Mouse (Mus musculus): ENCODE data around the gene Nsmce1.

Nsmce1 gene

DNA sequence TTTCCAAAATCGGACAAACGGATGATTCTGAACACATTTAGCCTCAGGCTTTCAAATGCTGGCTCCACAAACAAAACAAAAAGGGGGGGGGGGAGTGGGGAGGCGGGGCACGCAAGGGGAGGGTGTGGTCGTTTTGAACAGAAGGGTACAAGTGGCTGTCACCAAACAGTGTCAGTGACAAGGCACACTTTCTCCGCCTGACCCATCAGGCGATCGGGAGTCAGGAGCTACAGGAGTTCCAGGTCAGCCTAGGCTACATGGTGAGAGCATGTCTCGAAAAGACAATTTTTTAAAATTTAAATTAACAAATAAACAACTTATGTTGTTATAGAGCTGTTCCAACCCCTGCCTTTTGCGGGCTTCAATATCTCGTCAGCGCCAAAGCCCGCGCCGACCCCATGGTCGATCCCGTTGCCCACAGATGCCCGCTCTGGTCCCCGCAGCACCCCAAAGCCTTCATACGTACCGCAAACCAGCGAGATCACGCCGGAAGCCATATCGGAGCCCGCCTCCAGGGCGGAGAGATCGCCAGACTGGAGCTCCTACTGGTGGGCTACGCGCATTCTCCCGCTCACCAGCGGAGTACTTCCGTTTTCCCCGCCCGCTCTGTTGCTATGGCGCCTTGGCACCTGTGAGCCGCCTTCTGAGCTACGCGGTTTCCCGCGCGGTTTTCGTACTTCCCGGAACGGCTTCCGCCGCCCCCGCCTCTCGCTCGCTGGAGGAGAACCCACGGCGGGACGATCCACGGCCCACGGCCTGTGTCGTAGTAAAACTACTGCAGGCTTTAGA lies at the start of gene Nsmce1:
TSS of gene Nsmce1 (minus strand) at position 650 of the 789 bp plus-strand sequence.
- DNase-seq (ENCODE audit: low read depth) = peak; percentile 93

DNA sequence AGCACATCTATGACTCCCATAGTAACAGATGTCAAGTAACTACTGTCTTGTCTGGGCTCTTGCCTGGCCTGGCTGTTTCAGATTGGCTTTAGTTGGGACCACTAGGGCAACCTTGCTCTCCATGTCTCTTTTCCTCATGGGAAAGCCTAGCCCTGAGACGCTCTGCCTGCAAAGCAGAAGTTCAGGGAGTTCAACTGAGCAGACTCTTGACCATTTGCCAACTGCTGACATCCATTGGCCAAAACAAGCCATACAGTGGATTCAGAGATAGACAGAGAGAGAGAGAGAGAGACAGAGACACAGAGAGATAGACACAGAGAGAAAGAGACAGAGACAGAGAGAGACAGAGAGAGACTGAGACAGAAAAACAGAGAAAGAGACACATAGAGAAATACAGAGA lies 49.6 kb upstream of the Nsmce1 start:
- no peak for DNase-seq (ENCODE audit: low read depth)

DNA sequence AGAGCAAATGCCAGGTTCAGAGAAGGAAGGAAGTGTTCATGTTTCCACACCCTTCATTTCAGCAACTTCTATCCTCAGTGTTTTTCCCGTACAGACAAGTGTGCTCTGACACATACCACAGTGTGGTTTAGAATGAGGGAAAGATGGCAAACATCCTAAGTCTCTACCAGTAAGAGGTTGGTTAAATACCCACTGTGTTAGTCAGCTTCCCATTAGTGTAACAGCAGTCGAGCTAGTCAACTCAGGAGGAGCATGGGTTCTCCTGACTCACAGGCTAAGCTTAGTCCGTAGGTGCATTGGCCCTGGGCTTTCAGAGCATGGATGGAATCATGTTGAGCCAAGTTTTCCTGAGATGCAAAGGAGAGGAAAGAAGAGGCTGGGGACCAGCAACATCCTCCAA lies 48.0 kb upstream of the Nsmce1 start:
- no peak for DNase-seq (ENCODE audit: low read depth)

DNA sequence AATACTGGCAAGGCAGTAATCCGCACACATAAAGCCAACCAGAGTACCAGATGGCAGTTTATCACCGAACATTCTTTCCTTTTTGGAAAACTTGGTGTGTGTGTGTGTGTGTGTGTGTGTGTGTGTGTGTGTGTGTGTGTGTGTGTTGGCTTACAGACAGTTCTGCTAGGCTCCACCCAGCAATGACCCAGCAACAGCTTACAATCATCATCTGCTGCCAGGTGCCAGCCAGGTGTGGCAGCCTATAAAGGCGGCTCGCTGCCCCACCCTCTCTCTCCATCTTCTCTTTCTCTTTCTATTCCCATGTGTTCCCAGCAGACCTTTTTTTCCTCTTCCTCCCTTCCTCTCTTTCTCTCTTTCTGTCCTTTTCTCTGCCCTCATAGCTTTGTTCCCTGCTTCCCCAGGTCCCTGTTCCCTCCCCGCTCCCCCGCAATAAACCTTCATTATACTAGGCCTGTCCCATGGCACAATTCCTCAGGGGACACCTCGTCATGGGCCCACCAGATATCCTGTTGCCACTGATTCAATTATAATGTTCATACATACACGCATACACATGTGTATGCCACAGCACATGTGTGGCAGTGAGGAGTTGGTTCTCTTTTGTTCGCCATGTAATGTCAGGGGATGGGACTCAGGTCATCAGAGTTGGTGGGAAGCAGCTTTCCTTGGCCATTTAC lies 36.6 kb upstream of the Nsmce1 start:
- no peak for DNase-seq (ENCODE audit: low read depth)

DNA sequence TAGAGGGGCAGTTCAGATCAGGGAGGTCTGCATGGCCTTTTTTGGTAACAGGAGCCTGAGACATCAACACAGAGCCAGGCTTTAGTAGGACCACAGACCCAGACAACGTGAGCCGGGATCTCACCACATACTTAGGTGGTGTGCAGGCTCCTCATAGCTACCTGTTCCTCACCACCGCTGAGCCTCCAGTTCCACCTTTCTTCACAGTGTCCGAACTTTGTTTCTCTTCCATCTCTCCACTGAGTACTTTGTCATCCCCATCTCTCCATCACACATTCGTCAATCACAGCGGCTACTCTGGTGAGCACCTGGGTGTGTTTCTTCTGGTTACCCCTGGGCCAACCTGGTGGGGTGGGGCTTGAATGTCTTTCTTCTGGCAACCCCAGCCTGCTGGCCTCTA lies 35.8 kb upstream of the Nsmce1 start:
- no peak for DNase-seq (ENCODE audit: low read depth)

DNA sequence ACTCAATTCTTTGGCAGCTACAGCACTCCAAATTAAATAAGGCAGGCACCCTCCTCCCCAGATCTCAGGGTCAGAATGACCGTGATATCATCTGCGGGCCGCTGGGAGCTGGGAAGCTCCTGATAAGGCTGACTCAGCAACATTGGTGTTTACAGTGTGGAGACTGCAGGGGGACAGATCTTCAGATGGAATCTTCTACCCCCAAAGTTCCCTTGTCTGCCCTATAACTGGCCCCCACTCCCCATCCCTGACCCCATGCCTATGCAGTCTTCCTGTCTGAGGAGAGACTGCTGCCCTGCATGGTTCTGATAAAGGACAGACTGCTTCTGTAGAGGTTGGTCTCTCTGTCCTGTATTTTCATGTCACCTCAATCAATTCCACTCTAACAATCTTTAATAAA lies 31.7 kb upstream of the Nsmce1 start:
- DNase-seq (ENCODE audit: low read depth) = peak; percentile 44

DNA sequence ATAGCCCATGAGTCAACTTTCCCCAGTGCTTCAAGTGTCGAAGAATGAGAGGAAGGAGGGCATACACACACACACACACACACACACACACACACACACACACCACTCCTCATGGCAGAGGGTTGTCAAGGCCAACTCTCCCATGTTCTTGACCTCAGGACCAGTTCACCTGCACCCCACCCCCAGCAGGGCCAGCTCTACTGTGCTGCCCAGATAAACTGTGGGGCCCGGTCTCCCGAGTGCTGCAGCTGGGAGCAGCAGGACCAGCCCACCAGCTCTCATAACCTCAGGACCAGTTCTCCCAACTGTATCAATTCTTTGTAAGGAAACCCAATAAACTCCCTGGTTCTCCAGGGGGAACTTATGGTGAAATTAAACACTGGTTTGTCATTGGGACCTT lies 28.3 kb upstream of the Nsmce1 start:
- no peak for DNase-seq (ENCODE audit: low read depth)

DNA sequence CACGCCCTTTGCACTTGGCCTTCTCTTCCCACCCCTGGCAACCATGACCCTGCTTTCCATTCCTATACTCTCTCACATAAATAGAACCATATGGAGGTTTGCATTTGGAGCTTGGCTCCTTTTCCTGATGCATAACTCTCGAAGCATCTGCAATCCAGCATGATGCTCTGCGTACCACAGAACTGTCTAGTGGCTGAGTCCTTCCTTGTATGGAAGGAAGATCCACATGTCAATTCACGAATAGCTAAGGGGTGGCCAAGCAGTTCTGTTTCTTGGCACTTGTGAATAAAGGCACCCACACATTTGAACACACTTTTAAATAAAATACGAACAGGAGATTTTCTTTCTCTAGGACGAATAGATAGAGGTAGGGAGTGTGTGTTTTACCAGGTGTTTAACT lies 26.1 kb upstream of the Nsmce1 start:
- no peak for DNase-seq (ENCODE audit: low read depth)

DNA sequence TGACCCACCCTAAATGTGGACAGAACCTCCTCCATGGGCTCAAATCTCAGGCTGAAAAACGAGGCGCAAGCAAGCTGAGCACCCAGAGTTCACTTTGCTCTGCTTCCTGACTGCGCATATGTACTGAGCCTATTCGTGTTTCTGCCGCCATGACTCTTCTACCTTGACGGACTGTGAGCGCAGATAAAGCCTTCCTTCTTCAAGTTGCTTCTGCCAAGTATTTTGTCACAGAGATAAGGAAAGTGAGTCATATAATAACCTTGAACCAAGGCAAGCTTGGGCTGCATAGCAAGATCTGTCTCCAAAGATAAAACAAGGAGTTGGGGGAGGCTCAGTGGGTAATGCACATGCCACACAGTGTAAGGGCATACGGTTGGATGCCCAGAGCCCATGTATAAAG lies 25.3 kb upstream of the Nsmce1 start:
- DNase-seq (ENCODE audit: low read depth) = peak; percentile 54

DNA sequence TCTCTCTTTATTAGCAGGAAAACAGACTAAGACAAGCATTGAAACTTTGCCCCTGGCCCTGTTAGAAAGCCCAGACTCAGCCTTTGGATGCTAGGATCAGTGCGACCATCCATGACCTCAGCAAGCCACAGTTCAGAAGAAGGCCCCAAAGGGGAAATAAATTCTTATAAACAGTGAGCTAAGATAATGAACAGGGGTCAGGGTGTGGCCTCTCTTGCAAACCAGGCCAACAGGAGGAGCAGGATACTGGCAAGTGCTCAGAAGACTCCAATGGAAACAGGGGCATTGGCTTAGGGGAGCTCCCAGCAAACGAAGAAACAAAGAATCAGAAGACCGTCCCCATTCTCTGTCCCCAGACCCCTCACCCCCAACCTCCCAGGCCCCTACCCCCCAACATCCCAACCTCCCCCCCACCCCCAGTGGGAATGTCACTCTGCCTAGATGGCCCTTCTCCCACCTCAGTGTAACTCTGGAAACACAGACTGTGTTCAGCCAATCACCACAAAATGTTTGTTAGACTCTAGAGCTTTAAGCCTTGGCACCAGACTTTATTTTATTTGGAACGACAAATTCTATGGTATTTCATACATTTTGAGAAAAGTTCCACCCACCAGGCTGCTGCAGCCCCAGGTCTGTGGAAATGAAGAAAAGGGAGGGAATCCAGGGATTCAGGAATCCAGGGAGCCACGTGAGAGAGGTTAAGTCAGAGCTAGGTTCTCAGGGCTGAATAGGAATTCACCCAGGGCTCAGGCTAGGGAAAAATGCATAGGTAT lies 23.9 kb upstream of the Nsmce1 start:
- DNase-seq (ENCODE audit: low read depth) = no peak

DNA sequence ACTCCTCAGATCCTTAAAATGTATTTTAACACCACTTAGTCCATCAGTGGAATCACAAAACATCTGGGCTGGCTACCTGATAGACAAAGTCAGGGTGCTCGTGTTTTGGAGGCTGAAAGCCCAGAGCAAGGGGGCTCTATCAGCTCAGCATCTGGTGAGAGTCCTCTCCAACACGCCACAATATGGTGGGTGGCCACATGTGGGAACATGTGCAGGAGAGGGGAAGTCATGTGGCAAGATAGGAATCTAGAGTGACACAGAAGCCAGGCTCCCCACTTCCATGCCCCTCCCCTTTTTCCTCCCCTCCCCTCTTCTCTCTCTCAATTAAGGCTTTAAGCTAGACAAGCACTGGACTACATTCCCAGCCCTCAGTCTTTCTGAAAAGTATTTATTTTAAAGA lies 20.5 kb upstream of the Nsmce1 start:
- no peak for DNase-seq (ENCODE audit: low read depth)

DNA sequence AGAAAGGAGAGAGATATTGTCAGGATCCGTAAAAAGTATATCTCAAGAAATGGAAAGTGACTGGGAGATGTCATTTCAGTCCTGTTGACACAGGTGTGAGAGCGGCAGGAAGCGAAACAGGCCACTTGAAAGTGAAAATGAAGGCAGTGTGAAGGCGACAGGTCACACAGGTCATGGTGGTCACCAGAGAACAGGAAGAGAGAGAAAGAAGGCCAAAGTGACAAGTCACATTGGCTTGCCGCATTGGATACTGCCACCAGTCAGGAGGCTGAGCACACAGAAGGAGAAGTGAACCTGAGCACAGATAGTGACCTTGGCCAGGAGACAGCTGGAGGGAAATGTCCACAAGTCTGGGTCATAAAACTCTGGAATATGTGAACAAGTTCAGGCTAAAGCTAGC lies 20.0 kb upstream of the Nsmce1 start:
- DNase-seq (ENCODE audit: low read depth) = no peak

DNA sequence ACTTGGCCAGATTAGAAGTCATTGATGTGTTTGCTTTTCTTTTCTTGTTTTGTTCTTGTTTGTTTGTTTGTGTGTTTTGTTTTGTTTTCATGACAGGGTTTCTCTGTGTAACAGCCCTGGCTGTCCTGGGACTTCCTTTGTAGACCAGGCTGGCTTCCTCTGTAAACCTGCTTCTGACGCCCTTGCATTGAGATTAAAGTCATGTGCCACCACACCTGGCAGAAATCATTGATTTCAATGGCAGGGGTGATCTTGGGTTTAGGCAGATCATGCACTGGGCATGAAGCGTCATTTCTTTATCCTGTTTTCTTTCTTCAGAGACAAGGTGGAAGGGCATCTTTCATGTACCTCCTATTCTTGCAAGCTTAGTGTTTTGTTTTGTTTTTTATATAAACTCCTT lies 15.9 kb upstream of the Nsmce1 start:
- no peak for DNase-seq (ENCODE audit: low read depth)

DNA sequence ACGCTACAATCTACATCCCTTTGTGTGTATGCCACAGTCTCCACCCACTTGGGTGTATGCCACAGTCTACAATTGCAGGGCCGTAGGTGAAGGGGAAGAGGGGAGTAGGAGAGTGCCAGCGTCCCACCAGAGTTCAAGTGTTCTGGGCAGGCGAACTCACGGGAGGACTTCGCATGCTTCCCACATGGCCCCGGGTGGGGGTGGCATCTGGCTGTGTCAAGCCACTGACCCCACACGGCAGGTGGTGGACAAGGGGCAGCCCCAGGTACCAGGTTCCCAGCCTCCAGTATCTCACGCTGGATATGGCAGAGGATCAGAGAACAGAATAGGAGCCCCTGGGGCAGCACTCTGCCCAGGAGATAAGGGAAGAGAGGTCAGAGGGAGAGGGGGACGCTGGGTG lies 14.2 kb upstream of the Nsmce1 start:
- no peak for DNase-seq (ENCODE audit: low read depth)

DNA sequence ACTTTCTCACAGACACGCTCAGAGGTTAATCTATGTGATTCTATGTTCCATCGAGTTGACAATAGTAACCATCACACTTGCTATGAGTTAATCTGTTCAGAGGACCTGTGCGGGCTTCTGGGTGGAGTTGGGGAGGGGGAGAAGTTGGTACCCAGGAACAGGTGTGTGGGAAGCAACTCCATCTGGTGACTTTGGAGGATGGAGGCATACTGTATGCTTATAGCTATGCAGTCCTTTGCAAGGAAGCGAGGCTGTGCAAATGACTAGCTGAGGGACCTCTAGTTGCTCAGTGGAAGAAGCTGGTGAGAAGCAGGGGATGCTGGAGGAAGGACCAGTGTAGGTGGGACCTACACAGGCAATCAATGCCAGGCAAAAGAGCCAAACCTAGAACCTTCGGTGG lies 13.2 kb upstream of the Nsmce1 start:
- no peak for DNase-seq (ENCODE audit: low read depth)

DNA sequence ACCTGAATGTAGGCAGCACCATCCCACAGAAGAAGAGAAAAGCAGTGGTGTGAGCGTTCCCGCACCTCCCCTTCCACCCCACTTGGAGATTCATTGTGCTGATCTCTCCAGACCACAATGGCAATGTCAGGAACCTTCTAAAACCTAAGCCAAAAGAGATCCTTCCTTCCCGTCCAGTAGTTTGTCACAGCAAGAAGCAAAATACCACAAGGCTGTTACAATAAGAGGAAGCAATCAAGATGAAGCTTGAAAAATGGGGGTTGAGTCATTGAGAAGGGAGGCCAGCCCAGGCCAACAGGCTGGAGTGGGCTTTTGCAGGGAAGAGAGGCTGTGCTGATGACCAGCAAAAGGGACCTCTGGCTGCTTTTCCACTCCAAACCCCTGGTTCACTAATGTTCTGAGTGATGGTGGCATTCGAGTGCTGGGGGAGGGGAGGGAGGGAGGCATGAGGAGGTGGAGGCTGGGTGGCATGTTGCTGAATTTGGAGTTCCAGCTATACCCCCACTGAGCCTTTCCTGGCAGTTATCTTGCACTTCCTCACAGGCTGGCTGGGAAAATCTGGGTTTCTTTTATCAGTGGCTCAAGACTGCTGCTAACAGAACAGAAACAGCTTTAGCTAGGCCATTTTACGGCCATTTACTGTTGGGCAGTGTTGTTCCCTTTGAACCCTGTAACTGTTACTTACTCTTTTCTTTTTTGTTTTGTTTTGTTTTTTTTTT lies 12.1 kb upstream of the Nsmce1 start:
- no peak for DNase-seq (ENCODE audit: low read depth)

DNA sequence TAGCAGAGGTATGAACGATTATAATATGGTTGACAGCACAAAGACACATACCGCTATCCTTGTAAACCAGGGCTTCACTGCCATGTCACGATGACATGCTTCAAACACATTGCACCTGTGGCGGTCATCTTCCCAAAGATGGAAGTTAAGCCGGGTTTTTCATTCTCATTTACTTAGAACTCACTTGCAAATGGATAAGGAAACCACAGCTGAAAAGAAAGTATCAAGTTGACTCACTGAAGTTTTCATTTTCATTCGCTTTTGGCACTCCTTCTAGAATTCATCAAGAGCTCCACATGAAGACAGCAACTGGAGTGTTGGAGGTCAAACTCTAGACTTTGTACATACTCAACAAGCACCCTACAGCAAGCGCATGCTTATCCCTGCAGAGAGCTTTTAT lies 9.5 kb upstream of the Nsmce1 start:
- no peak for DNase-seq (ENCODE audit: low read depth)

DNA sequence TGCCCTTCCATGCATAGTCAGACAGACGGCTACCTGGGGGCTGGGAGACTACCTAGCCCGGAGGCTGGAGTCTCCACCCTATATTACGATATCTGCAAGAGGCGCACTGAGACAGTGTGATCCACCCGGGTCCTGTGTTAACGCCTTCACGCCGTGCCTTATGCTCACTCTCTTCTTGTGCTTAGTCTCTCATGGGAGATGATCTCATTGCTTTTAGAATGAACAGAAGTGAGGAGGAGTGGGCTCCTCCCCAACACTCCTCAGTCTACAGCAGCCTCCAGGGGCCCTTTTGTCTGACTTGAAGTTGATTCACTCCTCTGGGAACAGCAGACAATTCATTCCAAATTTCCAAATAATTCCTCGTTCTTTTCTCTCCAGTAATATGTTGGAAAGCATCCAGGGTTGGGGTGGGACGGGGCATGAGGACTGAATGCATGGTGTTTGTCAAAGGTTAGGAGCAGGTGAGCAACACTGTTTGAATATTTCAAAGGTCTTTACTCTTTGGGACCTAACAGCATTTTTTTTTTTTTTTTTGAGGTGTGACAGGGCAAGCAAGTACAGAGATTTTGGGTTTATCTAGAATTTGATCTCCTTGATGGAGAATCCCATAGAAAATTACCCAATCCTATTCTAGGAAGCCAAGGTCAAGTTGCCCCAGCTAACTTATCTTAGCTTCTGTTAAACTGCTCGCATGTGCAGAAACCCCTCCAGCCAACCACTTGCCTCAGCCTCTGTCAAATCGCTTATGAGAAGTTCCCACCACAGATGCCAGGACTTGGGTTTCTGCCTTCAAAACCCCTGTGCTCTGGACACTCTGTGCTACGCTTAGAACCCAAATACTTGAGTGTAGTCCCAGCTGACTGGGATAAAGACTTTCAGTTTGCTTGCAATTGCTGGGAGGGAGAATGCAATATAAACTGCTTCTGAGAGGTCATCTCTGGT lies 8.8 kb upstream of the Nsmce1 start:
- DNase-seq (ENCODE audit: low read depth) = no peak

DNA sequence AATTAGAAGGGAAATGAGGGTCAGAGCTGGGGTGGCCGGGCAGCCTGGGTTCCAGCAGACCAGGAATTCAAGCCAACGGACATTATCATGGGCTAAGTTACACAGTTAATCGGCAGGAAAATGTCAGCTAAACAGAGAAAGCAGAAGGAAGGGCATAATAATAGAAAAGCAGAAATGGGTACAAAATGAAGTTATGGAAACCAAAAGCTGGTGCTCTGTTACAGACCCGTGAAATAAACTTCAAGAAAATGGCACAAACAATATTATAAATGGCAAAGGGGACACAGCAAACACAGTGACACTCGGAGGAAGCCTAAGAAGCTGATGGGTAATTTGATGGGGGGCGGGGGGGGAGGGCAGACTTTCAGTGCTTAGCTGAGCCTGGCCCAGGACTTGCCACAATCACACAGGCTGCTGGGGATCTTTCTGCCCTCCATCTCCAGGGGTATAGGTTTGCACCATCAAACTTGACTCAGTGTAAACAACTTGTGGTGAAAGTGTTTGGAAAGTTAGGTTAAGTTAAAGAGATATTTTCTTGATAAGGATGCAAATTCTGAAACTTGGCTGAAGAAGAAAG lies 4.6 kb upstream of the Nsmce1 start:
- DNase-seq (ENCODE audit: low read depth) = no peak

DNA sequence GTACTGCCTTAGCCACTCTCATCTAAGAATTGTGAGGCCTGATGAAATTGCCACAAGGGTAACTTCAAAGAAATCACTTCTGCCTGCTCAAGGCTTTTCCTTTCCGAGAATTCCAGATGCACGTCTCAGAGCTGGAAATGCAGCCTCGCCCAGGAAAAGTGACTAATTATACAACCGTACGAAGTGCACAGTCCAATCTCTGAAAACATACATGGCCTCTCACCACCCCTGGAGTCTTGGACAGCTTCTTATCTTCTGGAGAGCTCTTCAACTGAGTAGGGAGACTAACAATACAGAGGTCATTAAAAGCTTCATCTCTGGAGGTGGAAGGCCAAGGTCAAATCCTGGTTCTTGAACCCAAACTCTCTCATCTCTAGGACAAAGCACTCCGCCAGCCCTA lies 1.2 kb upstream of the Nsmce1 start:
- no peak for DNase-seq (ENCODE audit: low read depth)

DNA sequence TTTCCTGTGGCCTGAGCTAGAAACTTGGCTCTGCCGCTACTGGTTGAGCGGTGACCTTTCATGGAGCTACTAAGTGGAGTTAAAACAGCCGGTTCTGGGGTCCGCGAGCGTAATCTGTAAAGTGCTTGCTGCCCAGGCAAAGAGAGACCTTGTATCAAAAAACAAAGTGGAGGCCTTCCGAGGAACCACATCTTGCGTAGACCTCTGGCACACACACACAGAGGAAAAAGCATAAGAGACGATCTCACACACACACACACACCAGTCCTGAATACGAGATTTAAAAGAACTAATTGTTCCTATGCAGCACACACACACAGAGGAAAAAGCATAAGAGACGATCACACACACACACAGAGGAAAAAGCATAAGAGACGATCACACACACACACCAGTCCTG lies 364 bp upstream of the Nsmce1 start:
- DNase-seq (ENCODE audit: low read depth) = no peak
